Mouse (Mus musculus): ENCODE measurements around the gene Adamts18.

DNA sequence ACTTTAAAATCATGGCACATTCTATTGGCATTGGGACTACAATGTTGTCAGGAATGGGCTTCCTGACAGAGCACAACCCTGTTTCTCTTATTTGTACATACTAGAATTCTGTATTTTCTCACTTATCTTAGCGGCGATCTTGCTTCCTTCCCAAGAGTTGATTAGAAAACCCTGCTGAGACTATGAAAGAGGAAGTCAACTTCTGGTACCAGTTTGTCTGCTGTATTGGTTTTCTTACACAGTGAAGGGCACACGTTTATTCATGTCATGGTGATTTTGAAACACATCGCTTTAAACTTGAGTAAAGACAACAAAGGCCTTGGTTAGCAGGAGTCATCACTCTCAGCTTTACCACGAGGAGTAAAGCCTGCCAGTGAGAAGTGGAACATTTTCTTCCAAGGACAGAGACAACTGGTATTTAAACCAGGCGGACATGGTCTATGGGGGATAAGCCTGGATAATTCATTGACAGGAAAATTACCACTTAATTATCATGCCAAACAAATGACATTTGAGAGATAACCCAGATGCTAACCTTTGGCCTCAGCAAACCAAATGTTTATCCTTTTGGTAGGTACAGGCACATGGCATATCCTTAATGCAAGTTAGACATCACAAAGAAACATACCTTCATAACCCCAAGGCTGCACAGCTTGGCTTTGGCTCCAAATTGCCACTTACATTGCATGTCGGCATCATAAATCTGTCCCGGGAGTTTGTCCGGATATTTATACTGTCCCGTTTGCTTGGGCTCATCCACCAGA lies 84.8 kb downstream of the Adamts18 start:
- TF ChIP-seq POLR2A (IDR thresholded peaks at IDR 0.05; ENCODE audit: control insufficient read depth, low read depth, low read length) = no peak
- no peak for TF ChIP-seq CTCF (IDR thresholded peaks at IDR 0.05; ENCODE audit: control insufficient read depth, insufficient read depth, insufficient replicate concordance, low read depth, low read length)

Data from testis, adult 2 months (tissue).